ENCODE assay signal across 17 mouse cellular contexts in genomic region chr16:50372543-50372942, GRCm38 (mm10). TPM values are rescaled to one million over a fixed set of nuclear protein-coding genes. Genes with fewer than 3 reads are reported as not detected.
DNase-seq lines count a peak whose midpoint lies in the region; ATAC-seq lines count a peak whose summit lies in the region.
"Had no signal": no experiment of that assay in that cellular context is flagged by ENCODE, and none has a peak within 500 bp of the region (broad histone marks: within the 10 kb centered on the region; RNA-seq: fewer than 3 reads in every experiment).

No protein-coding gene starts in this region.

- H3K9ac ChIP-seq in midbrain, embryonic 11.5 days (ENCODE audit: low read length), result no peak overlapping the region
- H3K9ac ChIP-seq: heart, embryonic 13.5 days had no signal

- no peaks in the 10 kb centered on the region for H3K27me3 ChIP-seq in midbrain, embryonic 11.5 days (ENCODE audit: control insufficient read depth, insufficient read depth, low read length)
- H3K27me3 ChIP-seq: heart, embryonic 13.5 days had no signal

- no peak overlapping the region for H3K4me2 ChIP-seq in midbrain, embryonic 11.5 days
- H3K4me2 ChIP-seq: heart, embryonic 13.5 days had no signal

- no peaks in the 10 kb centered on the region for H3K4me1 ChIP-seq in midbrain, embryonic 11.5 days (ENCODE audit: control insufficient read depth, insufficient read depth, low read length)

- WGBS in midbrain, embryonic 11.5 days, result 80% methylated on average over 2 of the region's 2 CpGs

- no peaks in the 10 kb centered on the region; the same call in 1 of the 2 replicates for H3K9me3 ChIP-seq in midbrain, embryonic 11.5 days (ENCODE audit: control insufficient read depth, low read length)
- H3K9me3 ChIP-seq: forebrain, embryonic 10.5 days; heart, embryonic 13.5 days had no signal

- no peak overlapping the region for H3K27ac ChIP-seq in midbrain, embryonic 11.5 days (ENCODE audit: low read depth, low read length)
- H3K27ac ChIP-seq: forebrain, embryonic 10.5 days; heart, embryonic 13.5 days; macrophage had no signal

- no peaks in the 10 kb centered on the region for H3K36me3 ChIP-seq in midbrain, embryonic 11.5 days (ENCODE audit: control insufficient read depth, insufficient read depth, low read length)
- H3K36me3 ChIP-seq: forebrain, embryonic 10.5 days; heart, embryonic 13.5 days had no signal

- ATAC-seq in CD4-positive, CD25-positive, alpha-beta regulatory T cell, adult 4 months, result peak; percentile 88
- peak; percentile 72 for ATAC-seq in common myeloid progenitor, adult 5-6 weeks (replicated peaks; ENCODE audit: low read depth, poor library complexity, severe bottlenecking)
- ATAC-seq in midbrain, embryonic 11.5 days (ENCODE audit: low FRiP score), result no peak

- H3K4me3 ChIP-seq in midbrain, embryonic 11.5 days (ENCODE audit: low read depth, low read length), result no peak overlapping the region
- H3K4me3 ChIP-seq: forebrain, embryonic 10.5 days; heart, embryonic 13.5 days had no signal

- DNase-seq in natural killer cell, adult 2 months (ENCODE audit: low spot score in 2 of 2), result peak; percentile 42
- peak; percentile 37 to 54 for DNase-seq in thymus, postnatal 36 days
- DNase-seq in midbrain, embryonic 11.5 days (ENCODE audit: low spot score, missing footprints), result no peak
- no peak for DNase-seq in urinary bladder, postnatal 25 days (ENCODE audit: low spot score)
- no peak for DNase-seq in neural tube, embryonic 10.5 days (ENCODE audit: extremely low spot score, low spot score)
- DNase-seq: adrenal gland, adult 2 months; cerebellum, adult 18-20 months; gastrocnemius, postnatal 25 days; heart, postnatal 4 days; kidney, postnatal 10 days; liver; lung, adult 2 months had no signal

RNA-seq across cellular contexts. Expression of gene Bbx, which starts 59.6 kb away (rescaled TPM):
- 10 to 100 TPM; 54.7 to 65.5 TPM for polyA plus RNA-seq in CD4-positive, CD25-positive, alpha-beta regulatory T cell, adult 4 months (2017; shearing (Covaris generic))
- total RNA-seq in common myeloid progenitor, adult 5-6 weeks (2017), result 42.9 and 43.7 TPM in 2 replicates
- polyA plus RNA-seq in midbrain, embryonic 11.5 days (2014; fragmentation: Nextera tagmentation; extraction: Ambion mirVana), result 23.8 and 30.1 TPM in 2 replicates

Comparison
In these comparisons a context has a peak if more than half of its experiments do, and no peak if none do; other contexts are left out.
1. DNase-seq: peak in natural killer cell, adult 2 months (2 of 2) and thymus, postnatal 36 days (2 of 2); none in midbrain, embryonic 11.5 days (single experiment), urinary bladder, postnatal 25 days (single experiment) and neural tube, embryonic 10.5 days (single experiment).